Mouse (Mus musculus) c-Kit-positive CD71-positive TER-119-positive erythroid progenitor cells, embryonic 14.5 days (primary cell): Measurements from ENCODE around the gene C1qc.

ENCODE experiments used
- DNase-seq: peaks from one replicate; pipeline ENCODE4 v3.0.0-alpha.2; 2013; ENCODE audit warnings: low spot score

Gene C1qc

GRCm38 (mm10) chr4:136848565-136848964, 44.3 kb downstream of the C1qc start:
- DNase-seq, result no peak

- DNase-seq, result no peak
Observed at GRCm38 (mm10) chr4:136847166-136847565, 45.7 kb downstream of the C1qc start.

DNA sequence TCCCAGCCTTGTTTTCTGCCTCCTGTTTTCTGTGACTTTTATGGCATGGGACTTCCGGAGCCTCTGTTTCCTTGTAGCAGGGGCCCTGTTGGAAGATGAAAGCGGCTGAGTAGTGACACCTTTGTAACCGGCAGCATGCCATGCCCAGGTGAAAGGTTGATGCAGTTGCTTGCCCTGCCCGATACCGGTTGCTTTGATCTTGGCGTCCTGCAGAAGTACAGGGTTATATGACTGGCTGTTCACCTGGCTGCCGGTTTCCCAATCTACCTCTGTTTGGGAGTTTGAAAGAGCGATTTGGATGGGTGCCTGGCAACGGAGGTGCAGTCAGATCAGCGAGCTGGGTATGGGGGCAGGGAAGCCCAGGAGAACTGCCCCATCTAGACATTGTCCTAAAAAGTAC, 50.1 kb downstream of the C1qc start:
- no peak for DNase-seq

DNA sequence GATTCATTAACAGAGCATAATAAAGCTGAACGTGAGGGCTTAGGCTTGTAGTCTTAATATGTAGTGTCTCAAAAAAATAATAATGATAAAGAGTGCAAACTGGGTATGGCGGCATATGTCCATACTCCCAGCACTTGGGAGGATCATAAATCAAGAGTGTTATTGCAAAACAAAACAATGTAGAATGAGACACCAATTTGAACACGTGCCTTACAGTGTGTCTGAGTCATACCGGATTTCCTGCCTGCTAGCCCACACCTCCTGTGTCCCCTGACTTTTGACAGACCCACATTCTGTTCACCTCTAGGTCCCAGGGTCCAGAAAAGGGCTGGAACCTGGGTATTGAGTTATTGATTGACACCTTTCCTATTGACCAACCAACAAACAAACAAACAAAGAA, 50.8 kb downstream of the C1qc start:
- no peak for DNase-seq

DNA sequence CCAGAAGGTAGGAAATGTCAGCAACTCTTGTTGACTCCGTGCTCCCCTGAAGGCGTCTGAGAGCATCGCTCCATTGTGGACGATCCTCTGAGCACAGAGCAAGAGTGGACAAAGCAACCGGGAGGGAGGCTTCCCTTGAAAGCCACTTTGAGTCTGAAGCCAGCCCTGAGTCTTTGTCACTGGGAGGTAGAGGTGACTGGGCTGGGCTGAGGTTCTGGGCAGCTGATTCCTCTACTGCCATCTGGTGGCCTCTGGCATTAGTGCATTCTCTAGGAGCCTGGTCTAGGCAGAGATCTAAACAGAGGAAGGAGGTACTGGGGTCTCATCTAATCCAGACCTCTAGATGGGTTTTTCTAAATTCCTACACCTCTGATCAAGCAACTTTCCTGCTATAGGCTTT, 51.8 kb downstream of the C1qc start:
- DNase-seq, result peak; percentile 45
